Mouse (Mus musculus) brain, embryonic 14.5 days (tissue): Measurements from ENCODE around the gene Sertad1. TPM values are rescaled to one million over a fixed set of nuclear protein-coding genes. Genes with fewer than 3 reads are reported as not detected.

Experiments
- DNase-seq: peaks from one replicate; pipeline ENCODE4 v3.0.0-alpha.2; 2011; ENCODE audit warnings: low read depth
- CTCF ChIP-seq: fragments of 200-500 bp; IDR thresholded peaks from 2 replicates; pipeline ENCODE4 v1.5.1; 2012; ENCODE audit warnings: inconsistent platforms, mild to moderate bottlenecking, moderate library complexity, borderline replicate concordance; ENCODE audit not compliant: insufficient read depth, insufficient read length; ENCODE audit errors: extremely low read depth
- POLR2A ChIP-seq: fragments of 200-500 bp; IDR thresholded peaks from 2 replicates; pipeline ENCODE4 v1.6.1; 2012; ENCODE audit warnings: mild to moderate bottlenecking, inconsistent platforms, borderline replicate concordance; ENCODE audit not compliant: poor library complexity, insufficient read depth, insufficient read length, severe bottlenecking; ENCODE audit errors: extremely low read depth
- polyA plus RNA-seq: library from polyadenylated mRNA; depleted of rRNA; stranded (reverse); fragments of >200 nt; gene quantifications from 2 replicates; pipeline ENCODE4 v1.2.3, GENCODE M21; 2012; rRNA removed

Sertad1 gene
- polyA plus RNA-seq, 1 experiment, result 5.7 TPM

- TF ChIP-seq CTCF (no peak), POLR2A (no peak)
- DNase-seq, result no peak
Observed at GRCm38 (mm10) chr7:27536618-27537017, 49.9 kb downstream of the Sertad1 start.

- no peak for DNase-seq
- no peak for TF ChIP-seq CTCF
- TF ChIP-seq POLR2A, result no peak
Observed at GRCm38 (mm10) chr7:27537998-27538397, 51.3 kb downstream of the Sertad1 start.

GRCm38 (mm10) chr7:27538797-27539196 is 52.1 kb downstream of the Sertad1 start:
- TF ChIP-seq CTCF (no peak), POLR2A (no peak)
- DNase-seq, result no peak

Other genes starting within 250 kb of the Sertad1 start
- gene Numbl, start 228.5 kb upstream of the Sertad1 start, polyA plus RNA-seq, result 109 and 112 TPM in 2 replicates
- 24.3 and 24.4 TPM in 2 replicates for gene Ltbp4, start 149.2 kb upstream of the Sertad1 start, polyA plus RNA-seq
- 142 and 232 TPM in 2 replicates for gene Shkbp1, start 130.9 kb upstream of the Sertad1 start, polyA plus RNA-seq
- gene Gm20479, start 129.5 kb upstream of the Sertad1 start, polyA plus RNA-seq, result 0.20 TPM in 1 of 2 replicates, not detected in the other
- 21.0 and 30.4 TPM in 2 replicates for gene Sptbn4, start 39.2 kb upstream of the Sertad1 start, polyA plus RNA-seq
- 13.9 and 19.1 TPM in 2 replicates for gene Blvrb, start 38.9 kb upstream of the Sertad1 start, polyA plus RNA-seq
- gene Sertad3, start 13.1 kb upstream of the Sertad1 start, polyA plus RNA-seq, result 7.8 and 12.6 TPM in 2 replicates
- gene Prx, start 12.4 kb downstream of the Sertad1 start, polyA plus RNA-seq, result 1.8 and 2.4 TPM in 2 replicates
- 1.5 and 1.8 TPM in 2 replicates for gene Hipk4, start 36.4 kb downstream of the Sertad1 start, polyA plus RNA-seq
- gene Pld3, start 66.3 kb downstream of the Sertad1 start, polyA plus RNA-seq, result 192 and 200 TPM in 2 replicates
- 42.8 and 52.7 TPM in 2 replicates for gene 2310022A10Rik, start 66.3 kb downstream of the Sertad1 start, polyA plus RNA-seq
- 74.2 and 78.8 TPM in 2 replicates for gene Akt2, start 104.6 kb downstream of the Sertad1 start, polyA plus RNA-seq
- gene Ttc9b, start 167.0 kb downstream of the Sertad1 start, polyA plus RNA-seq, result 57.7 and 64.6 TPM in 2 replicates
- 76.8 and 93.9 TPM in 2 replicates for gene Map3k10, start 187.7 kb downstream of the Sertad1 start, polyA plus RNA-seq
- gene Zfp607b, start 202.4 kb downstream of the Sertad1 start, polyA plus RNA-seq, result 6.6 and 7.3 TPM in 2 replicates
- gene Zfp60, start 244.5 kb downstream of the Sertad1 start, polyA plus RNA-seq, result 37.7 and 46.4 TPM in 2 replicates